Mouse (Mus musculus) limb, embryonic 15.5 days (tissue): ENCODE measurements around the gene Dhrs13. TPM values are rescaled to one million over a fixed set of nuclear protein-coding genes. Genes with fewer than 3 reads are reported as not detected.

ENCODE experiments used
- ATAC-seq: fragments of 200-750 bp; cut with Nextera tagmentation; 2 replicates; pipeline ENCODE4 v1.8.0; 2017; ENCODE audit warnings: low read depth, moderate TSS enrichment; ENCODE audit not compliant: insufficient number of reproducible peaks, low FRiP score, low TSS enrichment
- H3K27ac ChIP-seq: fragments of 300-500 bp; sonication (generic); 2 replicates; pipeline ENCODE4 v1.5.1; 2015; ENCODE audit warnings: moderate library complexity, mild to moderate bottlenecking, inconsistent platforms
- H3K27me3 ChIP-seq: fragments of 300-500 bp; sonication (generic); 2 replicates; pipeline ENCODE4 v1.6.1; 2015; ENCODE audit warnings: inconsistent platforms
- H3K36me3 ChIP-seq: fragments of 300-500 bp; sonication (generic); 2 replicates; pipeline ENCODE4 v1.6.1; 2015; ENCODE audit warnings: inconsistent platforms
- H3K4me1 ChIP-seq: fragments of 300-500 bp; sonication (generic); 2 replicates; pipeline ENCODE4 v1.6.1; 2015; ENCODE audit warnings: inconsistent platforms
- H3K4me2 ChIP-seq: fragments of 300-500 bp; sonication (generic); 2 replicates; pipeline ENCODE4 v1.6.1; 2015; ENCODE audit warnings: mild to moderate bottlenecking, inconsistent platforms
- H3K4me3 ChIP-seq: fragments of 300-500 bp; sonication (generic); 2 replicates; pipeline ENCODE4 v1.5.1; 2015; ENCODE audit warnings: mild to moderate bottlenecking, inconsistent platforms
- H3K9ac ChIP-seq: fragments of 300-500 bp; sonication (generic); 2 replicates; pipeline ENCODE4 v1.6.1; 2015; ENCODE audit warnings: inconsistent platforms
- H3K9me3 ChIP-seq: fragments of 300-500 bp; sonication (generic); 2 replicates; pipeline ENCODE4 v1.6.1; 2016; ENCODE audit warnings: inconsistent platforms
- WGBS: fragments of 180-500 bp; shearing (Covaris S2); methylation state at CpG from one replicate; pipeline ENCODE4 v1.1.7; 2015; 5-methylcytosine and 5-hydroxymethylcytosine counted together
- microRNA counts: library from miRNA; unstranded; fragments of <30 nt; microRNA quantifications from one replicate; lab custom pipeline; 2016
- microRNA-seq: library from miRNA; unstranded; fragments of <30 nt; microRNA quantifications from one replicate; pipeline ENCODE4, GENCODE M21; 2016
- polyA plus RNA-seq: library from polyadenylated mRNA; unstranded; fragments of >200 nt; fragmentation: Nextera tagmentation; extraction: Ambion mirVana; gene quantifications from 2 replicates; pipeline ENCODE4 v1.2.1, GENCODE M21; 2015

Dhrs13 gene
- polyA plus RNA-seq, 1 experiment from 2014 or later = 17.8 TPM

GRCm38 (mm10) chr11:78074277-78074652 is 42.2 kb downstream of the Dhrs13 start:
- 91% methylated on average over 2 of the region's 2 CpGs for WGBS
- Histone ChIP-seq H3K27ac (no peak overlapping the region), H3K36me3 (peaks cover 63% of the 10 kb centered on the region), H3K27me3 (no peaks in the 10 kb centered on the region), H3K9ac (no peak overlapping the region), H3K4me2 (no peak overlapping the region), H3K4me1 (no peaks in the 10 kb centered on the region), H3K4me3 (no peak overlapping the region), H3K9me3 (no peaks in the 10 kb centered on the region)
- no peak for ATAC-seq

GRCm38 (mm10) chr11:78074666-78075065 is 42.6 kb downstream of the Dhrs13 start:
- H3K9ac ChIP-seq = no peak overlapping the region
- no peaks in the 10 kb centered on the region for H3K27me3 ChIP-seq
- H3K36me3 ChIP-seq = peaks cover 63% of the 10 kb centered on the region
- H3K4me1 ChIP-seq = peaks cover 3% of the 10 kb centered on the region
- H3K27ac ChIP-seq = no peak overlapping the region
- H3K4me3 ChIP-seq = no peak overlapping the region
- no peak for ATAC-seq
- WGBS = 89% methylated on average over 4 of the region's 4 CpGs
- H3K4me2 ChIP-seq = no peak overlapping the region
- no peaks in the 10 kb centered on the region for H3K9me3 ChIP-seq

- Histone ChIP-seq H3K9me3 (no peaks in the 10 kb centered on the region), H3K27ac (peak within 1 kb of the TSS; percentile 84), H3K36me3 (peaks cover 27% of the 10 kb centered on the region), H3K4me2 (peak within 1 kb of the TSS; percentile 78), H3K9ac (peak within 1 kb of the TSS; percentile 69), H3K27me3 (no peaks in the 10 kb centered on the region), H3K4me1 (peaks cover 12% of the 10 kb centered on the region), H3K4me3 (peak within 1 kb of the TSS; percentile 83)
- ATAC-seq = peak; percentile 93
- 1% methylated on average over 42 of the region's 42 CpGs for WGBS
Measured at GRCm38 (mm10) chr11:78079961-78080921, 48.2 kb downstream of the Dhrs13 start, which contains the start of gene Eral1. Gene Eral1, minus strand, starts transcription at chr11:78080383.

- ATAC-seq = no peak
- Histone ChIP-seq H3K36me3 (no peaks in the 10 kb centered on the region), H3K9me3 (no peaks in the 10 kb centered on the region), H3K4me1 (peaks cover 12% of the 10 kb centered on the region), H3K4me2 (no peak overlapping the region), H3K4me3 (no peak overlapping the region), H3K27ac (no peak overlapping the region), H3K27me3 (no peaks in the 10 kb centered on the region), H3K9ac (no peak overlapping the region)
- 47% methylated on average over 1 of the region's 1 CpGs for WGBS
Measured at GRCm38 (mm10) chr11:78083595-78083994, 51.5 kb downstream of the Dhrs13 start.

- Histone ChIP-seq H3K9ac (no peak overlapping the region), H3K4me3 (no peak overlapping the region), H3K9me3 (no peaks in the 10 kb centered on the region), H3K4me1 (no peaks in the 10 kb centered on the region), H3K27ac (no peak overlapping the region), H3K4me2 (no peak overlapping the region), H3K27me3 (no peaks in the 10 kb centered on the region), H3K36me3 (no peaks in the 10 kb centered on the region)
- 73% methylated on average over 4 of the region's 4 CpGs for WGBS
- no peak for ATAC-seq
Measured at GRCm38 (mm10) chr11:78086925-78087479, 54.9 kb downstream of the Dhrs13 start.

MicroRNA genes within 50 kb of the gene (microRNA counts, 519-probe panel; counts per million panel counts)
- microRNA mmu-miR-144 (lab: Ali Mortazavi, UCI) (3,503 counts per million, percentile 82 among the panel's probes with 10 or more counts), microRNA mmu-miR-451 (lab: Ali Mortazavi, UCI) (3,298 counts per million, percentile 78 among the panel's probes with 10 or more counts)

Small RNAs within 50 kb of the gene (microRNA-seq; reads per million reads assigned to microRNA genes)
- 90.4 reads per million, percentile 49 among the genes with 10 or more reads in this experiment for gene Mir144
- not detected for gene Mir451a
- gene Mir451b = not detected

Other genes with a start within 250 kb of the Dhrs13 start
- 0.90 and 0.92 TPM in 2 replicates for gene Gm10277, start 244.5 kb upstream of the Dhrs13 start, polyA plus RNA-seq
- gene Pipox, start 138.2 kb upstream of the Dhrs13 start, polyA plus RNA-seq = 0.74 and 0.91 TPM in 2 replicates
- 0.42 and 0.84 TPM in 2 replicates for gene Sez6, start 101.5 kb upstream of the Dhrs13 start, polyA plus RNA-seq
- 10.7 and 14.1 TPM in 2 replicates for gene Phf12, start 49.5 kb upstream of the Dhrs13 start, polyA plus RNA-seq
- 56.1 and 67.6 TPM in 2 replicates for gene Flot2, start 5.7 kb downstream of the Dhrs13 start, polyA plus RNA-seq
- gene Eral1, start 48.1 kb downstream of the Dhrs13 start, polyA plus RNA-seq = 30.6 and 33.7 TPM in 2 replicates
- 10.5 and 13.2 TPM in 2 replicates for gene Fam222b, start 62.4 kb downstream of the Dhrs13 start, polyA plus RNA-seq
- gene Traf4, start 133.3 kb downstream of the Dhrs13 start, polyA plus RNA-seq = 65.6 and 67.0 TPM in 2 replicates
- 15.4 and 16.2 TPM in 2 replicates for gene Nek8, start 144.4 kb downstream of the Dhrs13 start, polyA plus RNA-seq
- gene Tlcd1, start 144.4 kb downstream of the Dhrs13 start, polyA plus RNA-seq = 31.3 and 32.0 TPM in 2 replicates
- 1,208 and 1,454 TPM in 2 replicates for gene Rpl23a, start 151.3 kb downstream of the Dhrs13 start, polyA plus RNA-seq
- 153 and 164 TPM in 2 replicates for gene Rab34, start 156.2 kb downstream of the Dhrs13 start, polyA plus RNA-seq
- 3.1 and 3.5 TPM in 2 replicates for gene Proca1, start 161.1 kb downstream of the Dhrs13 start, polyA plus RNA-seq
- 93.2 and 97.7 TPM in 2 replicates for gene Sdf2, start 213.5 kb downstream of the Dhrs13 start, polyA plus RNA-seq
- gene Supt6, start 213.7 kb downstream of the Dhrs13 start, polyA plus RNA-seq = 27.4 and 28.2 TPM in 2 replicates
- gene 2610507B11Rik, start 229.5 kb downstream of the Dhrs13 start, polyA plus RNA-seq = 63.3 and 68.8 TPM in 2 replicates